9 mouse cellular contexts compared by ENCODE assay signal in the genomic region with DNA sequence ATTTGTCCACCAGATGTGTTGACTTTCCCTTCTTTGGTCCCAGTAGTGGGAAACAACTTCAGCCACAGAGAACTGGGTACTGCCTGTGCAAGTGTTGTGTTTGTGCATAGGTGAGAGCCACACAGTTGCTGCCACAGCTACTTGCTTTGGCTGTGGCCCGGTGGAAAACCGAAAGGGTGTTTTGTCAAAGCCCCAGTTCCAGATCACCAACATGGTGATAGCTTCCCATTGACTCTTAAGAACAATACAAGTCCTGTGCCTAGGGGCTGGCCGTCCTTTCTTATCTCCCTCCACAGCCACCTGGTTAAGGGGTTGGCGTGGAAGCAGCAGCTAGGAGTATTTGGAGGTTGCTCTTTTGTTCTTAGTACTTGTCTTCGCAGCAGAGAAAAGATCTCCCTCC. TPM values are rescaled to one million over a fixed set of nuclear protein-coding genes. Genes with fewer than 3 reads are reported as not detected.
DNase-seq lines count a peak whose midpoint lies in the region; ATAC-seq lines count a peak whose summit lies in the region.
"Had no signal": no experiment of that assay in that cellular context is flagged by ENCODE, and none has a peak within 500 bp of the region (broad histone marks: within the 10 kb centered on the region; RNA-seq: fewer than 3 reads in every experiment).

No protein-coding gene starts in this region.

- DNase-seq in kidney, postnatal 4 days = no peak
- DNase-seq in adipocyte (ENCODE audit: low spot score) = peak; percentile 23
- DNase-seq in midbrain, embryonic 14.5 days = peak; percentile 25
- DNase-seq in testis, postnatal 10 days (ENCODE audit: low spot score) = no peak
- DNase-seq in thymus, postnatal 14 days = no peak
- no peak for DNase-seq in cerebellum, adult 8-10 months

- peak overlapping the region; percentile 45; the same call in 1 of the 2 replicates for H3K9ac ChIP-seq in kidney, embryonic 14.5 days (ENCODE audit: low read depth, low read length)
- peak overlapping the region; percentile 58; the same call in 1 of the 2 replicates for H3K9ac ChIP-seq in hindbrain, embryonic 12.5 days
- H3K9ac ChIP-seq in midbrain, embryonic 14.5 days (replicated peaks; ENCODE audit: low read length) = peak overlapping the region; percentile 18; the same call in 1 of the 2 replicates

- H3K36me3 ChIP-seq in kidney, embryonic 14.5 days (ENCODE audit: control insufficient read depth, insufficient read depth, low read length) = peaks cover 10% of the 10 kb centered on the region; the same call in 1 of the 2 replicates
- peaks cover 13% of the 10 kb centered on the region for H3K36me3 ChIP-seq in hindbrain, embryonic 12.5 days
- peaks cover 10% of the 10 kb centered on the region for H3K36me3 ChIP-seq in midbrain, embryonic 14.5 days (ENCODE audit: control insufficient read depth, insufficient read depth, low read length)

- H3K27ac ChIP-seq in kidney, embryonic 14.5 days (ENCODE audit: low read depth, low read length) = peak overlapping the region; percentile 90
- peak overlapping the region; percentile 92 for H3K27ac ChIP-seq in hindbrain, embryonic 12.5 days
- H3K27ac ChIP-seq in midbrain, embryonic 14.5 days (replicated peaks; ENCODE audit: low read depth, low read length) = peak overlapping the region; percentile 73

- H3K4me2 ChIP-seq in kidney, embryonic 14.5 days (replicated peaks; ENCODE audit: low read depth, low read length) = peak overlapping the region; percentile 63
- peak overlapping the region; percentile 58 for H3K4me2 ChIP-seq in hindbrain, embryonic 12.5 days (replicated peaks)
- peak overlapping the region; percentile 64 for H3K4me2 ChIP-seq in midbrain, embryonic 14.5 days (ENCODE audit: low read length)

- 27% methylated on average over 5 of the region's 5 CpGs for WGBS in kidney, embryonic 14.5 days
- WGBS in hindbrain, embryonic 12.5 days = 9% methylated on average over 5 of the region's 5 CpGs
- 8% methylated on average over 5 of the region's 5 CpGs for WGBS in midbrain, embryonic 14.5 days

- H3K9me3 ChIP-seq in kidney, embryonic 14.5 days (ENCODE audit: control insufficient read depth, low read length) = no peaks in the 10 kb centered on the region
- H3K9me3 ChIP-seq in hindbrain, embryonic 12.5 days (replicated peaks) = no peaks in the 10 kb centered on the region
- H3K9me3 ChIP-seq in midbrain, embryonic 14.5 days (ENCODE audit: control insufficient read depth, low read length) = no peaks in the 10 kb centered on the region

- peak overlapping the region; percentile 32 for H3K4me3 ChIP-seq in kidney, embryonic 14.5 days (ENCODE audit: low read length)
- H3K4me3 ChIP-seq in hindbrain, embryonic 12.5 days = peak overlapping the region; percentile 29
- H3K4me3 ChIP-seq in midbrain, embryonic 14.5 days (replicated peaks; ENCODE audit: low read depth, low read length) = peak overlapping the region; percentile 33

- no peaks in the 10 kb centered on the region for H3K27me3 ChIP-seq in kidney, embryonic 14.5 days (ENCODE audit: control insufficient read depth, insufficient read depth, low read length)
- H3K27me3 ChIP-seq in hindbrain, embryonic 12.5 days = no peaks in the 10 kb centered on the region
- no peaks in the 10 kb centered on the region for H3K27me3 ChIP-seq in midbrain, embryonic 14.5 days (ENCODE audit: control insufficient read depth, insufficient read depth, low read length)
- H3K27me3 ChIP-seq: Patski had no signal

- peaks cover 44% of the 10 kb centered on the region for H3K4me1 ChIP-seq in kidney, embryonic 14.5 days (ENCODE audit: control insufficient read depth, insufficient read depth, low read length)
- peaks cover 74% of the 10 kb centered on the region for H3K4me1 ChIP-seq in hindbrain, embryonic 12.5 days
- H3K4me1 ChIP-seq in midbrain, embryonic 14.5 days (ENCODE audit: control insufficient read depth, insufficient read depth, low read length) = peaks cover 46% of the 10 kb centered on the region

- ATAC-seq in kidney, embryonic 14.5 days (ENCODE audit: low FRiP score, low TSS enrichment) = no peak; the same call in 1 of the 2 replicates
- ATAC-seq in hindbrain, embryonic 12.5 days (ENCODE audit: low FRiP score) = no peak
- ATAC-seq in midbrain, embryonic 14.5 days (ENCODE audit: low FRiP score, low TSS enrichment) = no peak

RNA-seq across cellular contexts. Expression of gene Ephb3, which starts 5.6 kb away (rescaled TPM):
- 8.0 and 12.8 TPM in 2 replicates for polyA plus RNA-seq in kidney, embryonic 14.5 days (2014; fragmentation: Nextera tagmentation; extraction: Ambion mirVana)
- polyA plus RNA-seq in hindbrain, embryonic 12.5 days (2016; fragmentation: Nextera tagmentation; extraction: Ambion mirVana) = 29.1 and 30.2 TPM in 2 replicates
- 12.3 and 14.0 TPM in 2 replicates for polyA plus RNA-seq in midbrain, embryonic 14.5 days (2014; fragmentation: Nextera tagmentation; extraction: Ambion mirVana)

RNA-seq across cellular contexts. Expression of gene Teddm3, which starts 56.4 kb away (rescaled TPM):
- polyA plus RNA-seq in kidney, embryonic 14.5 days (2014; fragmentation: Nextera tagmentation; extraction: Ambion mirVana) = not detected in 2 replicates
- not detected in 2 replicates for polyA plus RNA-seq in hindbrain, embryonic 12.5 days (2016; fragmentation: Nextera tagmentation; extraction: Ambion mirVana)
- polyA plus RNA-seq in midbrain, embryonic 14.5 days (2014; fragmentation: Nextera tagmentation; extraction: Ambion mirVana) = not detected in 2 replicates
- polyA plus RNA-seq: Patski had no signal

Comparison
In these comparisons a context has a peak if more than half of its experiments do, and no peak if none do; other contexts are left out.
1. DNase-seq: peak in adipocyte (single experiment) and midbrain, embryonic 14.5 days (single experiment); none in kidney, postnatal 4 days (0 of 2), testis, postnatal 10 days (single experiment), thymus, postnatal 14 days (single experiment) and cerebellum, adult 8-10 months (single experiment).
2. Peak in every context shown above with its lines, with median percentiles within 50 percentile points of each other: H3K27ac ChIP-seq, H3K4me2 ChIP-seq, H3K4me3 ChIP-seq and H3K9ac ChIP-seq.